Mouse (Mus musculus) kidney, adult 8-10 months (tissue): ENCODE results near the gene Lrrc17.
"Not testable (repeated sequence)": the region's sequence is repeated elsewhere in the genome, so short reads cannot be mapped to it uniquely, and the experiment has no call there.

Source experiments
- DNase-seq, 2 experiments: peaks; one replicate each; pipeline ENCODE4 v3.0.0; 2022

Lrrc17 gene

GRCm38 (mm10) chr5:21608311-21609304 is 65.2 kb downstream of the Lrrc17 start:
- no peak for DNase-seq

DNA sequence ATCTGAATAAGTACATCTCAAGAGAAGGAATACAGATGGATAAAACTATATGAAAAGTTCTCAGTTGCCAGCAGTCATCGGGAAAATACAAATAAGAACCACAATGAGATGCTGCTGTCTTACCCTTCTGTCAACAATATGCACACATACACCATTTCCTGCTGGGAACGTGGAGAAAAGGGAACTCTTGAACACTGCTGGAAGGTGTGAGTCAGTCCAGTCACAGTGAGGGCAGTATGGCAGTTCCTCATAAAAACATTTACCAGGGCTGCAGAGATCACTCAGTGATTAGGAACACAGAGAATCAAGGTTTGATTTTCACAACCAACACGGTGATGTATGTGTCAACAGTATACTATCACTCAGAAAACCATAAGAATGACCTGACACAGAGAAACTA is 67.6 kb downstream of the Lrrc17 start:
- no peak for DNase-seq

DNA sequence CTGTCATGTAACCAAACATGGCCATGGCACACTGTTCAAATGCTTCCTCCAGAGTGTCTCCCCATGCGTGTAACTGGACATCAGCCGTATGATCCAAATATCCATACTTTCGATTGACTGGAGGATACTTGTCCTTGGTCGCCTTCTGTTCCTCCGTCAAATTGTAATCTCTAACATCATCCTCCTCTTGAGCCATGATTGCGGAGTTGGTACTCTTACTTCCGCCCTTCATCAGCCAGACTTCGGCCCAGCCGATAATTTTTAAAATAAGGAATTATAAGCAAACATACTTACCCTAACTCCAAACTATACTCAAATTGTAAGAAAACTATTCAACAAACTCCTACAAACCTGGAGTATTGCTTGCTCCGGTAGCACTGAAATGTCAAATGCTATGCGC is 70.9 kb downstream of the Lrrc17 start:
- not testable (repeated sequence) for DNase-seq

GRCm38 (mm10) chr5:21616450-21617009 is 73.2 kb downstream of the Lrrc17 start:
- no peak for DNase-seq
